Mouse (Mus musculus): ENCODE data around the gene Olfr669. TPM values are rescaled to one million over a fixed set of nuclear protein-coding genes. Genes with fewer than 3 reads are reported as not detected.
"Not testable (repeated sequence)": the region's sequence is repeated elsewhere in the genome, so short reads cannot be mapped to it uniquely, and the experiment has no call there.

Gene Olfr669
- not detected in 2 replicates for polyA plus RNA-seq (2012; ENCODE audit: insufficient read depth, insufficient read length, missing spikeins)

GRCm38 (mm10) chr7:104933940-104934339 lies at the start of gene Olfr669:
Gene Olfr669, plus strand, starts transcription at chr7:104934240.
- no peaks in the 10 kb centered on the region for H3K4me1 ChIP-seq (ENCODE audit: control insufficient read depth, insufficient read depth, insufficient read length, low read length)
- no peak within 1 kb of the TSS for H3K27ac ChIP-seq (replicated peaks; ENCODE audit: low read depth, low read length)
- no peak within 1 kb of the TSS for H3K4me3 ChIP-seq (ENCODE audit: insufficient read depth, low read depth, low read length)

GRCm38 (mm10) chr7:104895852-104896251 lies 38.2 kb upstream of the Olfr669 start, which contains the start of gene Olfr666:
Gene Olfr666, minus strand, starts transcription at chr7:104895952.
- Histone ChIP-seq H3K4me1 (ENCODE audit: control insufficient read depth, insufficient read depth, insufficient read length, low read length) (no peaks in the 10 kb centered on the region), H3K4me3 (ENCODE audit: insufficient read depth, low read depth, low read length) (no peak within 1 kb of the TSS), H3K27ac (replicated peaks; ENCODE audit: low read depth, low read length) (no peak within 1 kb of the TSS)

GRCm38 (mm10) chr7:104921382-104921781 lies 12.7 kb upstream of the Olfr669 start, which contains the start of gene Olfr667:
Gene Olfr667, minus strand, starts transcription at chr7:104921482.
- Histone ChIP-seq H3K27ac (replicated peaks; ENCODE audit: low read depth, low read length) (no peak within 1 kb of the TSS), H3K4me3 (ENCODE audit: insufficient read depth, low read depth, low read length) (no peak within 1 kb of the TSS), H3K4me1 (ENCODE audit: control insufficient read depth, insufficient read depth, insufficient read length, low read length) (no peaks in the 10 kb centered on the region)

DNA sequence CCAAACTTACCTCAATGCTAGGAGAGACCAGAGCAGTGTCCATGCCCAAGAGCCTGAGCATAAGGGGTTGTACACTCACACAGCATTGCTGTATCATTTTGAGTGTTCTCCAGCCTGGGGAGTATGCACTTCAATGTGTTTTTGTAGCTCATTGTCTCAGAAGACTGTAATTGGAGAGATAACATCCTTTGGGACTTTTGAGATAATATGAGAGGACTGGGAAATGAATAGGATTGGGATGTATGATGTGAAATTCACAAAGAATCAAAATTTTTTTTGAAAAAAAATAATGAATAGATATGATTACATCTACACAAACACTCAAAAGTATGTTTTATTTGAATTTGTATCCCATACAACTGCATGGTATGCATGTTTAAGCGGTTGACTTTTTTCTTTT lies 6.1 kb upstream of the Olfr669 start, which contains the start of gene Olfr668:
Olfr668 (minus strand) TSS at position 101 of the 400 bp plus-strand sequence.
- H3K4me1 ChIP-seq (ENCODE audit: control insufficient read depth, insufficient read depth, insufficient read length, low read length) = no peaks in the 10 kb centered on the region
- H3K27ac ChIP-seq (replicated peaks; ENCODE audit: low read depth, low read length) = no peak within 1 kb of the TSS
- no peak within 1 kb of the TSS for H3K4me3 ChIP-seq (ENCODE audit: insufficient read depth, low read depth, low read length)

- not testable (repeated sequence) for H3K4me3 ChIP-seq (ENCODE audit: insufficient read depth, low read depth, low read length); H3K27ac ChIP-seq (replicated peaks; ENCODE audit: low read depth, low read length); H3K4me1 ChIP-seq (ENCODE audit: control insufficient read depth, insufficient read depth, insufficient read length, low read length)
Observed at GRCm38 (mm10) chr7:104950234-104950633, 16.2 kb downstream of the Olfr669 start.

DNA sequence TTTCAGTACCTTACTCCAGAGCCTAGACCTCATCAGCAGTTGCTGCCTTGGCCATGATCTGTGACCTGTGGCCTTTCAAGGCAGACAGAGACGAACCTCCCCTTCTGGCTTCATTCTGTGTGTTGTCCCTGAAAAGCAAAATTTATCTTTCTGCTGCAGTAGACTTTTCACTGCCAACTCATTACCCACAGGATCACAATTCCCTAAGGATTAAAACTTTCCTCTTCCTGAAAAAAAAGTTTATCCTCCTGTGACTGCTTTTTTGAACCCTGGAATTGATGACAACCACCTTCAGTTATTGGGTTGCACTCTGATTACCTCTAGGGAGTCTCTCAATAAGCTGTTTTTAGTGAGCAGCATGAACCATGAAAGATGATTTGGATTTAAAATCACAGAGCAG lies 28.5 kb downstream of the Olfr669 start, which contains the start of gene Olfr670:
Olfr670 (minus strand) TSS at position 101 of the 400 bp plus-strand sequence.
- no peak within 1 kb of the TSS for H3K27ac ChIP-seq (replicated peaks; ENCODE audit: low read depth, low read length)
- H3K4me3 ChIP-seq (ENCODE audit: insufficient read depth, low read depth, low read length) = no peak within 1 kb of the TSS
- H3K4me1 ChIP-seq (ENCODE audit: control insufficient read depth, insufficient read depth, insufficient read length, low read length) = no peaks in the 10 kb centered on the region

GRCm38 (mm10) chr7:104972507-104972906 lies 38.5 kb downstream of the Olfr669 start:
- not testable (repeated sequence) for H3K27ac ChIP-seq (replicated peaks; ENCODE audit: low read depth, low read length); H3K4me1 ChIP-seq (ENCODE audit: control insufficient read depth, insufficient read depth, insufficient read length, low read length); H3K4me3 ChIP-seq (ENCODE audit: insufficient read depth, low read depth, low read length)

GRCm38 (mm10) chr7:104979026-104979425 lies 45.0 kb downstream of the Olfr669 start, which contains the start of gene Olfr671:
Gene Olfr671, minus strand, starts transcription at chr7:104979126.
- H3K4me1 ChIP-seq (ENCODE audit: control insufficient read depth, insufficient read depth, insufficient read length, low read length) = no peaks in the 10 kb centered on the region
- H3K4me3 ChIP-seq (ENCODE audit: insufficient read depth, low read depth, low read length) = no peak within 1 kb of the TSS
- no peak within 1 kb of the TSS for H3K27ac ChIP-seq (replicated peaks; ENCODE audit: low read depth, low read length)

Other genes starting within 250 kb of the Olfr669 start
- not detected in 2 replicates for gene Olfr661, start 247.7 kb upstream of the Olfr669 start, polyA plus RNA-seq (2012; ENCODE audit: insufficient read depth, insufficient read length, missing spikeins)
- not detected in 2 replicates for gene Usp17le, start 156.8 kb upstream of the Olfr669 start, polyA plus RNA-seq (2012; ENCODE audit: insufficient read depth, insufficient read length, missing spikeins)
- gene Usp17lb, start 91.6 kb upstream of the Olfr669 start, polyA plus RNA-seq (2012; ENCODE audit: insufficient read depth, insufficient read length, missing spikeins) = not detected in 2 replicates
- not detected in 2 replicates for gene Usp17la, start 77.2 kb upstream of the Olfr669 start, polyA plus RNA-seq (2012; ENCODE audit: insufficient read depth, insufficient read length, missing spikeins)
- not detected in 2 replicates for gene Olfr665, start 56.2 kb upstream of the Olfr669 start, polyA plus RNA-seq (2012; ENCODE audit: insufficient read depth, insufficient read length, missing spikeins)
- gene Olfr666, start 38.3 kb upstream of the Olfr669 start, polyA plus RNA-seq (2012; ENCODE audit: insufficient read depth, insufficient read length, missing spikeins) = not detected in 2 replicates
- not detected in 2 replicates for gene Olfr667, start 12.8 kb upstream of the Olfr669 start, polyA plus RNA-seq (2012; ENCODE audit: insufficient read depth, insufficient read length, missing spikeins)
- gene Olfr668, start 6.2 kb upstream of the Olfr669 start, polyA plus RNA-seq (2012; ENCODE audit: insufficient read depth, insufficient read length, missing spikeins) = not detected in 2 replicates
- not detected in 2 replicates for gene Olfr670, start 28.4 kb downstream of the Olfr669 start, polyA plus RNA-seq (2012; ENCODE audit: insufficient read depth, insufficient read length, missing spikeins)
- not detected in 2 replicates for gene Olfr671, start 44.9 kb downstream of the Olfr669 start, polyA plus RNA-seq (2012; ENCODE audit: insufficient read depth, insufficient read length, missing spikeins)
- not detected in 2 replicates for gene Olfr672, start 67.8 kb downstream of the Olfr669 start, polyA plus RNA-seq (2012; ENCODE audit: insufficient read depth, insufficient read length, missing spikeins)
- gene Olfr675, start 94.2 kb downstream of the Olfr669 start, polyA plus RNA-seq (2012; ENCODE audit: insufficient read depth, insufficient read length, missing spikeins) = not detected in 2 replicates
- not detected in 2 replicates for gene Olfr676, start 98.5 kb downstream of the Olfr669 start, polyA plus RNA-seq (2012; ENCODE audit: insufficient read depth, insufficient read length, missing spikeins)
- gene Olfr677, start 117.1 kb downstream of the Olfr669 start, polyA plus RNA-seq (2012; ENCODE audit: insufficient read depth, insufficient read length, missing spikeins) = not detected in 2 replicates
- not detected in 2 replicates for gene Olfr678, start 130.2 kb downstream of the Olfr669 start, polyA plus RNA-seq (2012; ENCODE audit: insufficient read depth, insufficient read length, missing spikeins)
- gene Olfr679, start 147.0 kb downstream of the Olfr669 start, polyA plus RNA-seq (2012; ENCODE audit: insufficient read depth, insufficient read length, missing spikeins) = not detected in 2 replicates
- not detected in 2 replicates for gene Olfr680-ps1, start 158.6 kb downstream of the Olfr669 start, polyA plus RNA-seq (2012; ENCODE audit: insufficient read depth, insufficient read length, missing spikeins)
- not detected in 2 replicates for gene Olfr681, start 182.6 kb downstream of the Olfr669 start, polyA plus RNA-seq (2012; ENCODE audit: insufficient read depth, insufficient read length, missing spikeins)
- gene Olfr683, start 212.8 kb downstream of the Olfr669 start, polyA plus RNA-seq (2012; ENCODE audit: insufficient read depth, insufficient read length, missing spikeins) = not detected in 2 replicates
- gene Olfr684, start 229.4 kb downstream of the Olfr669 start, polyA plus RNA-seq (2012; ENCODE audit: insufficient read depth, insufficient read length, missing spikeins) = not detected in 2 replicates

Measured in brown adipose tissue, adult 24 weeks (tissue).